Mouse (Mus musculus): ENCODE results near the gene Ptprk. TPM values are rescaled to one million over a fixed set of nuclear protein-coding genes. Genes with fewer than 3 reads are reported as not detected.

The Ptprk gene
- polyA plus RNA-seq, 1 experiment, result 28.8 TPM

DNA sequence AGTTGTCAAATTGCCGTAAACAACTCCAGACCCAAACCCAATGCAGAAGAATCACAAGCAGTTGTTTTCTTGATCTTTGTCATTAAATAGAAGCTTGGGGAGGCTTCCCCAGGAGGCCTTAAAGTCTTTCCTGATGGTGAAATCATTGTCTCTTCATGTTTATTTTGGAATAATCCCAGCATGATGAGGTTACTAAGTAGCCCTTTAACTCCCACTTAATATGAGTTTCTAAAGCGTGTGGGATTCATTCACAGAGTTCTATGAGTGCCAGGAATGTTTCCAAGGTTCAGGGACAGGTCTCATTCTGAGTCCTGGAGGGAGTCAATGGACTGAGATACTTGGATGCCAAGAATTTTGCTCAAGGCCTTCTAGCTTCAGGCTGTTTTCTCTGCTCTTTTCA, 92.5 kb downstream of the Ptprk start:
- no peak overlapping the region for H3K4me3 ChIP-seq
- no peak for TF ChIP-seq TCF3 (IDR thresholded peaks at IDR 0.05; ENCODE audit: insufficient read length, low read depth)
- TF ChIP-seq CEBPB (IDR thresholded peaks at IDR 0.05; ENCODE audit: insufficient read depth, poor library complexity, severe bottlenecking), result peak; percentile 67; the same call in 1 of the 2 replicates
- no peaks in the 10 kb centered on the region for H3K36me3 ChIP-seq (ENCODE audit: control insufficient read depth, insufficient read depth)
- H3K27me3 ChIP-seq (ENCODE audit: control insufficient read depth, insufficient read depth, insufficient read length), result no peaks in the 10 kb centered on the region
- peak overlapping the region; percentile 12 for H3K4me2 ChIP-seq (ENCODE audit: low read depth)
- H3ac ChIP-seq (ENCODE audit: control insufficient read depth, insufficient read length), result no peak overlapping the region
- H3K79me2 ChIP-seq (ENCODE audit: control insufficient read depth, insufficient read depth), result peaks cover 15% of the 10 kb centered on the region

DNA sequence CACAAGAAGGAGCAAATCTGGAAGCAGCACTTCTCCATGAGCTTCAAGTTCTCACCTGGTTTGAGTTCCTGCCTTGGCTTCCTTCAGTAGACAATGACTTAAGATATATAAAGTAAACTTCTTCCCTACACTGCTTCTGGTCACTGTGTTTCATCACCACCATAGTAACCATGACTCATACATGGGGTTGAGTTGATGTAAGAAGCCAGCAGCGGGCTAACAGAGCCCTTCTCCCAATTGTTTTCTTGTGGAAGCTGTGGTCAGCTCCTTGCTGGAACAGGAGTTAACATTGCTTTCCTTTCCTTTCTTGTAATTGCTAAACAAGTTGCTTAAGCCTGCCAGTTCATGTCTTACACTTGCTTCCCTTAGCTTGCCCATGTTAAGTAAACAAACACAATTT, 96.6 kb downstream of the Ptprk start:
- H3K27me3 ChIP-seq (ENCODE audit: control insufficient read depth, insufficient read depth, insufficient read length), result no peaks in the 10 kb centered on the region
- no peak overlapping the region for H3K4me2 ChIP-seq (ENCODE audit: low read depth)
- H3K4me3 ChIP-seq, result no peak overlapping the region
- no peaks in the 10 kb centered on the region for H3K36me3 ChIP-seq (ENCODE audit: control insufficient read depth, insufficient read depth)
- H3K79me2 ChIP-seq (ENCODE audit: control insufficient read depth, insufficient read depth), result peaks cover 11% of the 10 kb centered on the region
- H3ac ChIP-seq (ENCODE audit: control insufficient read depth, insufficient read length), result no peak overlapping the region
- TF ChIP-seq POLR2A (IDR thresholded peaks at IDR 0.05; ENCODE audit: insufficient read length, low read depth), result no peak
- peak; percentile 78 for TF ChIP-seq CEBPB (IDR thresholded peaks at IDR 0.05; ENCODE audit: insufficient read depth, poor library complexity, severe bottlenecking)

DNA sequence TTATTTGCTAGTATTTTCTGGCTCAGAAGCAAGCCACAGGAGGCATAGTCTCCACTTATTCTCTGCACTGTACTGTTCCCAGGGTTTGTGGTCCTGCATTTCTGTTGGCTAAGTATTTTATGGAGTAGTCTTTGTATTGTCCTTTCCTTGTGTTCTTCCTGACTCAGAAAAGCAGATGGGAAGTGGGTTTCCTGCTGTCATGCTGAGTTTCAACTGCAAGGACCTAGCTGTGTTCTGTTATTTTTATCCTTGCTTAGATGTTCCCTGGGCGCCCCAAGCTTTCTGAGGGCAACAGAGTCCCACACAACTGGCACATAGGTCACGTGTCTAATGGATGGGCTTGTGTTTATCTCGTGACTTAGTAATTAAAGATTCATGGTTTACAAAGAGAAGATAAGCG, 104.3 kb downstream of the Ptprk start:
- Histone ChIP-seq H3K4me2 (ENCODE audit: low read depth) (no peak overlapping the region), H3K79me2 (ENCODE audit: control insufficient read depth, insufficient read depth) (no peaks in the 10 kb centered on the region)
- TF ChIP-seq POLR2AphosphoS2 (IDR thresholded peaks at IDR 0.05; ENCODE audit: insufficient read length, low read depth) (no peak), MAX (IDR thresholded peaks at IDR 0.05; ENCODE audit: low read depth) (no peak), CEBPB (IDR thresholded peaks at IDR 0.05; ENCODE audit: insufficient read depth, poor library complexity, severe bottlenecking) (no peak), TCF3 (IDR thresholded peaks at IDR 0.05; ENCODE audit: insufficient read length, low read depth) (no peak)

DNA sequence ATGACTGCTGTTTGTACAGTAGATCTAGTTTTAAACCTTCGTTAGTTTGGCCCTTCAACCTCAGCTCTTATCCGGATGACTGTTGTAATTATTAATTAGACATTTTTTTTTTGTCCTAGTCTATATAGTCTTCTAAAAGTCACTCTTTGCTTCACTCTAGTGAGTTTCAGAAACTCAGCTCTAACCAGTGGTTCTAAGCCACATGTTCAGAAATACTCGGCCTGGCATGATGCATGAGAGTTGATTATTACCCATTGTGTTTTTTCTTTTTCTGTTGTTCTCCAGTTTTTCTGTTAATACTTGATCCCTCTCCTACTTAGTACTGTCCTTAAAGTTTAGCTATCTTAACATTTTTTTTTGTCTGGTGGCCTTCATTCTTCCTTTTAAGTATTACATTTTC, 107.5 kb downstream of the Ptprk start:
- H3K79me2 ChIP-seq (ENCODE audit: control insufficient read depth, insufficient read depth), result no peaks in the 10 kb centered on the region
- no peaks in the 10 kb centered on the region for H3K36me3 ChIP-seq (ENCODE audit: control insufficient read depth, insufficient read depth)
- TF ChIP-seq MAX (IDR thresholded peaks at IDR 0.05; ENCODE audit: low read depth) (no peak), CEBPB (IDR thresholded peaks at IDR 0.05; ENCODE audit: insufficient read depth, poor library complexity, severe bottlenecking) (no peak), E2F4 (IDR thresholded peaks at IDR 0.05; ENCODE audit: insufficient read depth) (no peak), MYOG (IDR thresholded peaks at IDR 0.05; ENCODE audit: control insufficient read depth in 1 of 3, insufficient read depth in 1 of 3, insufficient read length in 2 of 3, low read depth in 2 of 3) (no peak), SRF (IDR thresholded peaks at IDR 0.05; ENCODE audit: control insufficient read depth, insufficient read length, low read depth) (no peak), MYOD1 (IDR thresholded peaks at IDR 0.05; ENCODE audit: control insufficient read depth in 1 of 3, insufficient read length in 2 of 3, low read depth in 2 of 3) (no peak), REST (IDR thresholded peaks at IDR 0.05; ENCODE audit: insufficient read depth, insufficient read length) (no peak), TCF12 (IDR thresholded peaks at IDR 0.05; ENCODE audit: insufficient read depth, poor library complexity, severe bottlenecking) (no peak), POLR2A (IDR thresholded peaks at IDR 0.05; ENCODE audit: insufficient read length, low read depth) (no peak), USF1 (IDR thresholded peaks at IDR 0.05; ENCODE audit: low read depth) (no peak), TCF3 (IDR thresholded peaks at IDR 0.05; ENCODE audit: insufficient read length, low read depth) (no peak), POLR2AphosphoS2 (IDR thresholded peaks at IDR 0.05; ENCODE audit: insufficient read length, low read depth) (no peak)
- no peak overlapping the region for H3ac ChIP-seq (ENCODE audit: control insufficient read depth, insufficient read length)
- H3K4me3 ChIP-seq, result no peak overlapping the region
- H3K27me3 ChIP-seq (ENCODE audit: control insufficient read depth, insufficient read depth, insufficient read length), result no peaks in the 10 kb centered on the region
- no peak overlapping the region for H3K4me2 ChIP-seq (ENCODE audit: low read depth)

More for the DNA sequence above, 104.3 kb downstream of the Ptprk start:
- H3K4me3 ChIP-seq, result no peak overlapping the region
- H3K36me3 ChIP-seq (ENCODE audit: control insufficient read depth, insufficient read depth), result no peaks in the 10 kb centered on the region
- no peak overlapping the region for H3ac ChIP-seq (ENCODE audit: control insufficient read depth, insufficient read length)
- H3K27me3 ChIP-seq (ENCODE audit: control insufficient read depth, insufficient read depth, insufficient read length), result no peaks in the 10 kb centered on the region

DNA sequence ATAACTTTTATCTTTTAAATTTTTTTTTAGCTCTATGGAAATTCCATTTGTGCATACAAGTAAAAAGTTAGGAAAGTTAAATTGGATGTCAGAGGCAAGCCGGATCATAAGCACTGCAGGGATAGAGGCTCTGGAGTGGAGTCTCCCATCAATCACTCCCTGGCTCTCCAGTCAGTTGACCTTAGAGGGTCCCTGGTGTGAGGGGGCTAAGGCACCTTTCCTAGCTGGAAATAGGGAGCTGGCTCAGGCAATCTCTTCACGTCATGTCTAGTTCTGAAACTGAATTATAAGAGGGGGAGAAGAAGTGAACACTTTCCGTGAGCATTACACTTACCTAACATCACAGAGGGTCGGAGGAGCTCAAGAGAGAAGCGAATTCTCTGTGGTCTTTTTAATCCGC, 110.1 kb downstream of the Ptprk start:
- peaks cover 7% of the 10 kb centered on the region for H3K79me2 ChIP-seq (ENCODE audit: control insufficient read depth, insufficient read depth)
- no peaks in the 10 kb centered on the region for H3K36me3 ChIP-seq (ENCODE audit: control insufficient read depth, insufficient read depth)
- no peak overlapping the region for H3ac ChIP-seq (ENCODE audit: control insufficient read depth, insufficient read length)
- TF ChIP-seq POLR2AphosphoS2 (IDR thresholded peaks at IDR 0.05; ENCODE audit: insufficient read length, low read depth), result no peak
- no peak for TF ChIP-seq E2F4 (IDR thresholded peaks at IDR 0.05; ENCODE audit: insufficient read depth)
- TF ChIP-seq MAX (IDR thresholded peaks at IDR 0.05; ENCODE audit: low read depth), result no peak
- no peak for TF ChIP-seq POLR2A (IDR thresholded peaks at IDR 0.05; ENCODE audit: insufficient read length, low read depth)
- no peak for TF ChIP-seq REST (IDR thresholded peaks at IDR 0.05; ENCODE audit: insufficient read depth, insufficient read length)
- no peak for TF ChIP-seq TCF3 (IDR thresholded peaks at IDR 0.05; ENCODE audit: insufficient read length, low read depth)
- TF ChIP-seq USF1 (IDR thresholded peaks at IDR 0.05; ENCODE audit: low read depth), result no peak
- TF ChIP-seq TCF12 (IDR thresholded peaks at IDR 0.05; ENCODE audit: insufficient read depth, poor library complexity, severe bottlenecking), result no peak
- no peak for TF ChIP-seq MYOD1 (IDR thresholded peaks at IDR 0.05; ENCODE audit: control insufficient read depth in 1 of 3, insufficient read length in 2 of 3, low read depth in 2 of 3)
- TF ChIP-seq SRF (IDR thresholded peaks at IDR 0.05; ENCODE audit: control insufficient read depth, insufficient read length, low read depth), result no peak
- no peak for TF ChIP-seq CEBPB (IDR thresholded peaks at IDR 0.05; ENCODE audit: insufficient read depth, poor library complexity, severe bottlenecking)
- no peak for TF ChIP-seq MYOG (IDR thresholded peaks at IDR 0.05; ENCODE audit: control insufficient read depth in 1 of 3, insufficient read depth in 1 of 3, insufficient read length in 2 of 3, low read depth in 2 of 3)
- H3K4me2 ChIP-seq (ENCODE audit: low read depth), result peak overlapping the region; percentile 57
- no peaks in the 10 kb centered on the region for H3K27me3 ChIP-seq (ENCODE audit: control insufficient read depth, insufficient read depth, insufficient read length)
- H3K4me3 ChIP-seq, result no peak overlapping the region

Data from myocyte (in vitro differentiated cells).